Mouse (Mus musculus): ENCODE data around the gene Ppp1r15a. TPM values are rescaled to one million over a fixed set of nuclear protein-coding genes. Genes with fewer than 3 reads are reported as not detected.
A peak's percentile ranks its signal among the peaks of the same experiment; 100 is the strongest.

Gene Ppp1r15a
- polyA plus RNA-seq, 1 experiment from 2014 or later, result 21.4 TPM

- Histone ChIP-seq H3K36me3 (ENCODE audit: insufficient read depth, low read length) (no peaks in the 10 kb centered on the region), H3K27me3 (ENCODE audit: insufficient read depth, low read length) (no peaks in the 10 kb centered on the region), H3K27ac (no peak overlapping the region), H3K9ac (ENCODE audit: low read depth, low read length) (no peak overlapping the region), H3K9me3 (replicated peaks; ENCODE audit: low read length) (no peaks in the 10 kb centered on the region), H3K4me2 (ENCODE audit: low read length) (no peak overlapping the region), H3K4me3 (replicated peaks; ENCODE audit: low read depth, low read length) (no peak overlapping the region), H3K4me1 (replicated peaks; ENCODE audit: insufficient read depth, low read length) (peaks cover 5% of the 10 kb centered on the region)
- no peak for TF ChIP-seq CTCF (IDR thresholded peaks at IDR 0.05; ENCODE audit: low read depth)
- no peak for ATAC-seq (replicated peaks; ENCODE audit: low FRiP score, low read depth)
- 28% methylated on average over 2 of the region's 2 CpGs for WGBS
- DNase-seq (ENCODE audit: low spot score), result no peak
Measured at GRCm38 (mm10) chr7:45540213-45540612, 14.1 kb upstream of the Ppp1r15a start.

GRCm38 (mm10) chr7:45539095-45539494 lies 13.0 kb upstream of the Ppp1r15a start:
- Histone ChIP-seq H3K9ac (ENCODE audit: low read depth, low read length) (no peak overlapping the region), H3K36me3 (ENCODE audit: insufficient read depth, low read length) (no peaks in the 10 kb centered on the region), H3K27ac (no peak overlapping the region; the same call in 1 of the 2 replicates), H3K4me3 (replicated peaks; ENCODE audit: low read depth, low read length) (no peak overlapping the region), H3K9me3 (replicated peaks; ENCODE audit: low read length) (no peaks in the 10 kb centered on the region), H3K4me1 (replicated peaks; ENCODE audit: insufficient read depth, low read length) (peaks cover 5% of the 10 kb centered on the region), H3K4me2 (ENCODE audit: low read length) (no peak overlapping the region), H3K27me3 (ENCODE audit: insufficient read depth, low read length) (no peaks in the 10 kb centered on the region)
- ATAC-seq (replicated peaks; ENCODE audit: low FRiP score, low read depth) (no peak), DNase-seq (ENCODE audit: low spot score) (no peak)
- WGBS, result 79% methylated on average over 3 of the region's 3 CpGs
- TF ChIP-seq CTCF (IDR thresholded peaks at IDR 0.05; ENCODE audit: low read depth), result no peak

GRCm38 (mm10) chr7:45538163-45539041 lies 12.3 kb upstream of the Ppp1r15a start:
- peak overlapping the region; percentile 51 for H3K4me3 ChIP-seq (replicated peaks; ENCODE audit: low read depth, low read length)
- H3K4me2 ChIP-seq (ENCODE audit: low read length), result peak overlapping the region; percentile 82
- H3K4me1 ChIP-seq (replicated peaks; ENCODE audit: insufficient read depth, low read length), result peaks cover 5% of the 10 kb centered on the region
- ATAC-seq (replicated peaks; ENCODE audit: low FRiP score, low read depth), result peak; percentile 77
- no peaks in the 10 kb centered on the region for H3K36me3 ChIP-seq (ENCODE audit: insufficient read depth, low read length)
- 5% methylated on average over 28 of the region's 29 CpGs for WGBS
- H3K9me3 ChIP-seq (replicated peaks; ENCODE audit: low read length), result no peaks in the 10 kb centered on the region
- H3K27ac ChIP-seq, result no peak overlapping the region
- DNase-seq (ENCODE audit: low spot score), result peak; percentile 87
- H3K27me3 ChIP-seq (ENCODE audit: insufficient read depth, low read length), result no peaks in the 10 kb centered on the region
- TF ChIP-seq CTCF (IDR thresholded peaks at IDR 0.05; ENCODE audit: low read depth), result peak; percentile 64
- H3K9ac ChIP-seq (ENCODE audit: low read depth, low read length), result peak overlapping the region; percentile 52

- TF ChIP-seq CTCF (IDR thresholded peaks at IDR 0.05; ENCODE audit: low read depth), result no peak
Measured at GRCm38 (mm10) chr7:45537602-45538001, 11.5 kb upstream of the Ppp1r15a start.

GRCm38 (mm10) chr7:45535676-45536075 lies 9.6 kb upstream of the Ppp1r15a start:
- Histone ChIP-seq H3K9me3 (replicated peaks; ENCODE audit: low read length) (no peaks in the 10 kb centered on the region), H3K36me3 (ENCODE audit: insufficient read depth, low read length) (no peaks in the 10 kb centered on the region), H3K4me2 (ENCODE audit: low read length) (no peak overlapping the region), H3K9ac (ENCODE audit: low read depth, low read length) (no peak overlapping the region), H3K27me3 (ENCODE audit: insufficient read depth, low read length) (no peaks in the 10 kb centered on the region), H3K4me1 (replicated peaks; ENCODE audit: insufficient read depth, low read length) (peaks cover 5% of the 10 kb centered on the region), H3K27ac (no peak overlapping the region), H3K4me3 (replicated peaks; ENCODE audit: low read depth, low read length) (no peak overlapping the region)
- WGBS, result 80% methylated on average over 1 of the region's 1 CpGs
- ATAC-seq (replicated peaks; ENCODE audit: low FRiP score, low read depth), result no peak
- TF ChIP-seq CTCF (IDR thresholded peaks at IDR 0.05; ENCODE audit: low read depth), result no peak; the same call in 1 of the 2 replicates
- no peak for DNase-seq (ENCODE audit: low spot score)

More at GRCm38 (mm10) chr7:45537602-45538001, 11.5 kb upstream of the Ppp1r15a start:
- Histone ChIP-seq H3K27me3 (ENCODE audit: insufficient read depth, low read length) (no peaks in the 10 kb centered on the region), H3K9me3 (replicated peaks; ENCODE audit: low read length) (no peaks in the 10 kb centered on the region), H3K9ac (ENCODE audit: low read depth, low read length) (peak overlapping the region; percentile 52; the same call in 1 of the 2 replicates), H3K4me3 (replicated peaks; ENCODE audit: low read depth, low read length) (no peak overlapping the region), H3K27ac (no peak overlapping the region), H3K4me2 (ENCODE audit: low read length) (peak overlapping the region; percentile 82), H3K4me1 (replicated peaks; ENCODE audit: insufficient read depth, low read length) (peaks cover 5% of the 10 kb centered on the region), H3K36me3 (ENCODE audit: insufficient read depth, low read length) (no peaks in the 10 kb centered on the region)
- WGBS, result 80% methylated on average over 10 of the region's 10 CpGs
- no peak for DNase-seq (ENCODE audit: low spot score)
- ATAC-seq (replicated peaks; ENCODE audit: low FRiP score, low read depth), result no peak

GRCm38 (mm10) chr7:45530643-45531042 lies 4.6 kb upstream of the Ppp1r15a start:
- Histone ChIP-seq H3K4me2 (ENCODE audit: low read length) (peak overlapping the region; percentile 43), H3K27ac (peak overlapping the region; percentile 50; the same call in 1 of the 2 replicates), H3K36me3 (ENCODE audit: insufficient read depth, low read length) (no peaks in the 10 kb centered on the region), H3K4me3 (replicated peaks; ENCODE audit: low read depth, low read length) (no peak overlapping the region), H3K27me3 (ENCODE audit: insufficient read depth, low read length) (no peaks in the 10 kb centered on the region), H3K9me3 (replicated peaks; ENCODE audit: low read length) (no peaks in the 10 kb centered on the region), H3K4me1 (replicated peaks; ENCODE audit: insufficient read depth, low read length) (peaks cover 12% of the 10 kb centered on the region), H3K9ac (ENCODE audit: low read depth, low read length) (no peak overlapping the region)
- DNase-seq (ENCODE audit: low spot score), result no peak
- TF ChIP-seq CTCF (IDR thresholded peaks at IDR 0.05; ENCODE audit: low read depth), result no peak
- ATAC-seq (replicated peaks; ENCODE audit: low FRiP score, low read depth), result no peak
- 49% methylated on average over 2 of the region's 2 CpGs for WGBS

Measured in kidney, postnatal 0 days (tissue).